Mouse (Mus musculus): ENCODE results near the gene Garnl3. TPM values are rescaled to one million over a fixed set of nuclear protein-coding genes. Genes with fewer than 3 reads are reported as not detected.

Gene Garnl3
- polyA plus RNA-seq (2014; fragmentation: Illumina TruSeq; extraction: RNeasy Lipid Tissue Mini Kit (QIAGEN cat#74804); ENCODE audit: low read depth, low replicate concordance) = 8.2 TPM

DNA sequence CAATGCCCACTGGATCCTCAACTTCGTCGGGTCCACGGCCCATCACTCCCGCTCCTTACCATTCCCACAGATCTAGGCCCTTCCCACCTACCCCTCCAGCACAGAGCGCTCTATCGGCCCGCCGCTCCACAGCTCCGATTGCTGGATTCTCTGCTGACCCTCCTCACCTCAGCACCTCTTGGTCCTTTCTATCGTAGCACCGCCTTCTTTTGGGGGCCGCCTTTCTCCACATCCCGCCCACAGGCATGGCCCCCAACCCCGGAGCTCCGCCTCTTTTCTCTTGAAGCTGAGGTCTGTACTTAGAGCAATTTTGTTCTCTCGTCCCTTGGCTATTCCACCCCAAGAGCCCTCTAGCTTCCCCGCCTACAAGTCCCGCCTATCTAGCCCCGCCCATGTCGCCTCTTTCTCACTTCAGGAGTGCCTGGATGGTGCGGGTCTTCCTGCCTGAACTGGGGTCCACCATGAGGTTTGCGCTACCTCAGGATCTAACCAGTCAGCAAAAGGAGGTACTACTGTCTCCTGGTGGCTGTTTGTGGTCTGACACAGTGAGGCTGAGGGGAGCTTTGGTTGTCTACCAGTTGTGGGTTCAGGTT lies at the start of gene Garnl3:
Garnl3 (minus strand) TSS at position 155 of the 593 bp plus-strand sequence.

DNA sequence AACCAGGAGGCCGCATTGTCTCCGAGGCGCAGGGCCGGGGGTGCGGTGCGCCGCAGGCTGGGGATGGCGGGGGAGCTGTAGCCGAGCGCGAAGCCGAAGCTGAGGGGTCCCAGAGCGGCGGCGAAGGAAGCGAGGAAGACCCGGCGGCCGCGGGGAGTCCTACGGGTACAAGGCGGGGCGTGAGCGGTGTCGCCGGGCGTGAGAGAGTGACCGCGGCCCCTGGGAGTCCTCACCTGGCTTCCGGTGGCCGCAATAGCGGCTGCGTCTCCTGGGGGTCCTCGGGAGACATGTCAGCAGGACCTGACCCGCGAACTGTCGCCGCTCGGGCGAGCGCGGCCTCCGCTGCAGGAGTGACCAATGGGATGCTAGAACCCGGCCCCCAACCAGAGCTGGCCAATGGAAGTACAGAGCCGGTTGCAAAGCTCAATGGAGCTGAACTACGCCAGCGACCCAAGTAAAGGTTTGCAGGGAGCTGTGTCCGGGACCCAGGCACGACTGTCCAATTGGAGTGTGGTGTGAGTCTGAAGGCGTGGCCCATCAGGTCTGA lies 149.7 kb downstream of the Garnl3 start, which contains the start of gene Slc2a8:
Slc2a8 (minus strand) TSS at position 359 of the 547 bp plus-strand sequence.

DNA sequence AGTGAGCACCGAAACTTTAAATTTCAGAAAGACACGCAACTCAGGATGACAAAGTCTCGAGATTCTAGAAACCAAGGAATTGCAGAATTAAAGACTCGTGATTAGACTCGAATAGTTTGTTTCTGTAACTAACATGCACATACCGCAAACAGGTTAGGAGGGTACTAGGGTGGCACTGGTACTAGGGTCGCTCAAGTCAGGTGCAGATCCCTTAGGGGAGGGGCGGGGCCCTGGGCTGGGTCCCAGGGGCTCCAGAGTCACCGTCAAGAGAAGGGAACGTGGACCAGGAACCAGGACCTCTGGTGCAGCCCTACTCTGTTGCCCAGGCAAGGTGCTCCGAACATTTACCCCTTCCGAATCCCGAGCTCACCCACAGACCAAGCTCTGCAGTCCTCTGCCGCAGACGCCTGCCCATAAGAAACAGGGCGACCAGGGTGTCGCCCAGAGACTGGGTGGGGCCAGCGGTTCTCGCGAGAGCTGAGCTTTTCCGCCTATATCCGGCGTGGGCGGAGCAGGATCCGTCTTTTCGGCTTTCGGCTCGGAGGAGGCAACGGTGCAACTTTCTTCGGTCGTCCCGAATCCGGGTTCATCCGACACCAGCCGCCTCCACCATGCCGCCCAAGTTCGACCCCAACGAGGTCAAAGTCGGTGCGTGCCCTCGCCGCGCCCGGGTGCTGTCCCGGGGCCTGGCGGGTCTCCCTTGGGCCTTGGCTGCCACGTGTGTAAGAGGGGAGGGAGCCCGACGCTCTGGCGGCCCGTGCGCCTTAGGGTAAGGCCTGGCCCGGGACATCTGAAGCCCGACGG lies 170.1 kb downstream of the Garnl3 start, which contains the start of the genes Rpl12 and Lrsam1:
Rpl12 (plus strand) TSS at position 368 of the 804 bp plus-strand sequence.
Lrsam1 (minus strand) TSS at position 423 of the 804 bp plus-strand sequence.

Other genes with a start within 250 kb of the Garnl3 start
- 137 TPM for gene Rpl12, start 170.1 kb downstream of the Garnl3 start, polyA plus RNA-seq (2014; fragmentation: Illumina TruSeq; extraction: RNeasy Lipid Tissue Mini Kit (QIAGEN cat#74804); ENCODE audit: low read depth, low replicate concordance)
- 10.0 TPM for gene Lrsam1, start 170.0 kb downstream of the Garnl3 start, polyA plus RNA-seq (2014; fragmentation: Illumina TruSeq; extraction: RNeasy Lipid Tissue Mini Kit (QIAGEN cat#74804); ENCODE audit: low read depth, low replicate concordance)
- not detected for gene Slc2a8, start 149.6 kb downstream of the Garnl3 start, polyA plus RNA-seq (2014; fragmentation: Illumina TruSeq; extraction: RNeasy Lipid Tissue Mini Kit (QIAGEN cat#74804); ENCODE audit: low read depth, low replicate concordance)
- gene Angptl2, start 84.4 kb upstream of the Garnl3 start, polyA plus RNA-seq (2014; fragmentation: Illumina TruSeq; extraction: RNeasy Lipid Tissue Mini Kit (QIAGEN cat#74804); ENCODE audit: low read depth, low replicate concordance) = 6.3 TPM
- 5.2 TPM for gene Ralgps1, start 239.8 kb upstream of the Garnl3 start, polyA plus RNA-seq (2014; fragmentation: Illumina TruSeq; extraction: RNeasy Lipid Tissue Mini Kit (QIAGEN cat#74804); ENCODE audit: low read depth, low replicate concordance)

Measured in adrenal gland, adult 10 weeks (tissue).